Mouse (Mus musculus) lung, embryonic 14.5 days (tissue): ENCODE data around the gene Mapkapk5. TPM values are rescaled to one million over a fixed set of nuclear protein-coding genes. Genes with fewer than 3 reads are reported as not detected.
A peak's percentile ranks its signal among the peaks of the same experiment; 100 is the strongest.

ENCODE experiments used
- ATAC-seq: fragments of 200-750 bp; cut with Nextera tagmentation; 2 replicates; pipeline ENCODE4 v1.8.0; 2017; ENCODE audit warnings: mild to moderate bottlenecking, moderate TSS enrichment, moderate library complexity; ENCODE audit not compliant: insufficient read depth
- DNase-seq: peaks from one replicate; pipeline ENCODE4 v3.0.0-alpha.2; 2015
- H3K27ac ChIP-seq: fragments of 300-500 bp; sonication (generic); 2 replicates; pipeline ENCODE4 v1.5.1; 2014; ENCODE audit warnings: low read depth, mild to moderate bottlenecking, moderate library complexity
- H3K27me3 ChIP-seq: fragments of 300-500 bp; sonication (generic); 2 replicates; pipeline ENCODE4 v1.6.1; 2014; ENCODE audit warnings: low read length, control low read depth; ENCODE audit not compliant: insufficient read depth
- H3K36me3 ChIP-seq: fragments of 300-500 bp; sonication (generic); 2 replicates; pipeline ENCODE4 v1.6.1; 2014; ENCODE audit warnings: control low read depth; ENCODE audit not compliant: insufficient read depth
- H3K4me1 ChIP-seq: fragments of 300-500 bp; sonication (generic); 2 replicates; pipeline ENCODE4 v1.6.1; 2014; ENCODE audit warnings: antibody characterized with exemption, control low read depth; ENCODE audit not compliant: insufficient read depth
- H3K4me2 ChIP-seq: fragments of 300-500 bp; sonication (generic); 2 replicates; pipeline ENCODE4 v1.6.1; 2014; ENCODE audit warnings: mild to moderate bottlenecking
- H3K4me3 ChIP-seq: fragments of 300-500 bp; sonication (generic); 2 replicates; pipeline ENCODE4 v1.5.1; 2014; ENCODE audit warnings: low read depth, low read length
- H3K9ac ChIP-seq: fragments of 300-500 bp; sonication (generic); 2 replicates; pipeline ENCODE4 v1.6.1; 2014
- H3K9me3 ChIP-seq: fragments of 300-500 bp; sonication (generic); 2 replicates; pipeline ENCODE4 v1.6.1; 2016; ENCODE audit warnings: low read depth, low read length, control low read depth
- CTCF ChIP-seq: IDR thresholded peaks from 2 replicates; pipeline ENCODE4 v1.5.1; 2016; ENCODE audit warnings: antibody characterized with exemption, low read depth
- WGBS: fragments of 180-500 bp; shearing (Covaris S2); extraction: QIAGEN DNeasy Blood & Tissue Kit; methylation state at CpG from one replicate; pipeline ENCODE4 v1.1.7; 2014; 5-methylcytosine and 5-hydroxymethylcytosine counted together
- polyA plus RNA-seq: library from polyadenylated mRNA; unstranded; fragments of >200 nt; fragmentation: Nextera tagmentation; extraction: Ambion mirVana; gene quantifications from 2 replicates; pipeline ENCODE4 v1.2.1, GENCODE M21; 2014

Gene Mapkapk5
- polyA plus RNA-seq, 1 experiment from 2014 or later = 55.1 TPM

DNA sequence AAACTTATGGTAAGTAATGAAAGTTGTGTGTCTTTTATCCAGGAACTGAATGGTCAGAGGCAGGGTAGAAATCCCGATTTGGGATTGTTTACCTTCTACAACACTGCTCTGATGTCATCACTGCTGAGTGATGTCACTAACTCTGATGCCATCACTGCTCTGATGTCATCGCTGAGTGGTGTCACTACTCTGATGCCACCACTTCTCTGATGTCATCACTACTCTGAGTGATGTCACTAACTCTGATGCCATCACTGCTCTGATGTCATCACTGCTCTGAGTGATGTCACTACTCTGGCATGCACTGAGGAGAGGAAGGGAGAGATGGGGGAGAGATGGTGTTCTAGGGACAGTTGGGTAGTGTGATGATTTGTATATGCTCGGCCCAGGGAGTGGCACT lies 16.7 kb upstream of the Mapkapk5 start:
- no peak overlapping the region for H3K4me2 ChIP-seq
- H3K27ac ChIP-seq = no peak overlapping the region
- no peak for ATAC-seq
- H3K4me1 ChIP-seq = no peaks in the 10 kb centered on the region
- no peak overlapping the region for H3K4me3 ChIP-seq
- H3K36me3 ChIP-seq = no peaks in the 10 kb centered on the region
- no peaks in the 10 kb centered on the region for H3K9me3 ChIP-seq
- peak; percentile 10 for DNase-seq
- H3K27me3 ChIP-seq = no peaks in the 10 kb centered on the region
- no peak for TF ChIP-seq CTCF
- no peak overlapping the region for H3K9ac ChIP-seq
- 82% methylated on average over 3 of the region's 3 CpGs for WGBS

- WGBS = 77% methylated on average over 7 of the region's 7 CpGs
These were observed 3.5 kb upstream of the Mapkapk5 start for GRCm38 (mm10) chr5:121549196-121549595.

GRCm38 (mm10) chr5:121547084-121547483 lies 1.4 kb upstream of the Mapkapk5 start:
- H3K9me3 ChIP-seq = no peaks in the 10 kb centered on the region
- ATAC-seq (no peak), DNase-seq (no peak)
- no peaks in the 10 kb centered on the region for H3K36me3 ChIP-seq
- H3K4me1 ChIP-seq = peaks cover 8% of the 10 kb centered on the region; the same call in 1 of the 2 replicates
- 0 out of 2 replicates have a peak overlapping the region, but pooled peaks have one; percentile 82 for H3K4me2 ChIP-seq
- H3K27ac ChIP-seq = no peak overlapping the region
- H3K27me3 ChIP-seq = no peaks in the 10 kb centered on the region
- H3K4me3 ChIP-seq = no peak overlapping the region
- no peak overlapping the region for H3K9ac ChIP-seq
- no peak for TF ChIP-seq CTCF
- 88% methylated on average over 3 of the region's 3 CpGs for WGBS

More at GRCm38 (mm10) chr5:121549196-121549595, 3.5 kb upstream of the Mapkapk5 start:
- Histone ChIP-seq H3K27ac (no peak overlapping the region), H3K9ac (no peak overlapping the region), H3K36me3 (no peaks in the 10 kb centered on the region), H3K4me1 (peaks cover 8% of the 10 kb centered on the region; the same call in 1 of the 2 replicates), H3K27me3 (no peaks in the 10 kb centered on the region), H3K4me2 (no peak overlapping the region), H3K4me3 (no peak overlapping the region), H3K9me3 (no peaks in the 10 kb centered on the region)
- ATAC-seq = no peak
- no peak for TF ChIP-seq CTCF
- no peak for DNase-seq

GRCm38 (mm10) chr5:121546530-121546895 lies 808 bp upstream of the Mapkapk5 start:
- peak overlapping the region; percentile 99 for H3K4me3 ChIP-seq
- peak; percentile 79 for DNase-seq
- H3K36me3 ChIP-seq = no peaks in the 10 kb centered on the region
- H3K9ac ChIP-seq = peak overlapping the region; percentile 97
- no peaks in the 10 kb centered on the region for H3K9me3 ChIP-seq
- no peaks in the 10 kb centered on the region for H3K27me3 ChIP-seq
- WGBS = 21% methylated on average over 6 of the region's 6 CpGs
- peak overlapping the region; percentile 82 for H3K4me2 ChIP-seq
- TF ChIP-seq CTCF = peak; percentile 69
- H3K27ac ChIP-seq = peak overlapping the region; percentile 92
- peaks cover 8% of the 10 kb centered on the region; the same call in 1 of the 2 replicates for H3K4me1 ChIP-seq
- peak; percentile 54; the same call in 1 of the 2 replicates for ATAC-seq

- Histone ChIP-seq H3K36me3 (no peaks in the 10 kb centered on the region), H3K4me2 (peak within 1 kb of the TSS; percentile 82), H3K9ac (peak within 1 kb of the TSS; percentile 97), H3K4me1 (peaks cover 8% of the 10 kb centered on the region; the same call in 1 of the 2 replicates), H3K27ac (peak within 1 kb of the TSS; percentile 92), H3K27me3 (no peaks in the 10 kb centered on the region), H3K4me3 (peak within 1 kb of the TSS; percentile 99), H3K9me3 (no peaks in the 10 kb centered on the region)
- ATAC-seq (peak; percentile 52), DNase-seq (peak; percentile 42)
- no peak for TF ChIP-seq CTCF
- under 1% methylated on average over 73 of the region's 97 CpGs for WGBS
These were observed 554 bp downstream of the Mapkapk5 start, which contains the start of the genes Adam1a and Gm42878 for GRCm38 (mm10) chr5:121544910-121545792. Adam1a (minus strand) TSS chr5:121545482. Gm42878 (minus strand) TSS chr5:121545482.

GRCm38 (mm10) chr5:121543370-121543769 lies 2.3 kb downstream of the Mapkapk5 start:
- peak overlapping the region; percentile 16; the same call in 1 of the 2 replicates for H3K4me2 ChIP-seq
- H3K27me3 ChIP-seq = no peaks in the 10 kb centered on the region
- DNase-seq (no peak), ATAC-seq (no peak)
- H3K9ac ChIP-seq = no peak overlapping the region
- H3K4me3 ChIP-seq = no peak overlapping the region
- H3K36me3 ChIP-seq = peaks cover 5% of the 10 kb centered on the region; the same call in 1 of the 2 replicates
- peaks cover 8% of the 10 kb centered on the region; the same call in 1 of the 2 replicates for H3K4me1 ChIP-seq
- 79% methylated on average over 3 of the region's 3 CpGs for WGBS
- no peaks in the 10 kb centered on the region for H3K9me3 ChIP-seq
- H3K27ac ChIP-seq = no peak overlapping the region
- TF ChIP-seq CTCF = no peak

DNA sequence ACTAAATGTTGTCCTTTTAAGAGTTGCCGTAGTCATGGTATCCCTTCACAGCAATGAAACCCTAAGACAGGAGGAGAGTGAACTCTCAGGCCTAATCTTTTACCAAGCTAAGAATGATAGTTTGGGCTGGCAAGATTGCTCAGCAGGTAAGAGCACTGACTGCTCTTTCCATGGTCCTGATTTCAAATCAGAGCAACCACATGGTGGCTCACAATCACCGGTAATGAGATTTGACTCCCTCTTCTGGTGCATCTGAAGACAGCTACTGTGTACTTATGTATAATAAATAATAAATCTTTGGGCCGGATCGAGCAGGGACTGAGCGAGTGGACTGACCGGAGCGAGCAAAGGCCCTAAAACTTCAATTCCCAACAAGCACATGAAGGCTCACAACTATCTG lies 4.5 kb downstream of the Mapkapk5 start:
- TF ChIP-seq CTCF = 0 out of 2 replicates have a peak, but pooled peaks have one; percentile 11
- H3K27me3 ChIP-seq = no peaks in the 10 kb centered on the region
- peaks cover 24% of the 10 kb centered on the region for H3K36me3 ChIP-seq
- WGBS = 80% methylated on average over 7 of the region's 7 CpGs
- no peak overlapping the region for H3K27ac ChIP-seq
- H3K9ac ChIP-seq = no peak overlapping the region
- ATAC-seq = no peak
- no peak overlapping the region for H3K4me2 ChIP-seq
- DNase-seq = no peak
- peaks cover 4% of the 10 kb centered on the region; the same call in 1 of the 2 replicates for H3K4me1 ChIP-seq
- H3K9me3 ChIP-seq = no peaks in the 10 kb centered on the region
- H3K4me3 ChIP-seq = no peak overlapping the region
